Mouse (Mus musculus) neural tube, embryonic 15.5 days (tissue): ENCODE measurements around the gene Azgp1. TPM values are rescaled to one million over a fixed set of nuclear protein-coding genes. Genes with fewer than 3 reads are reported as not detected.
"Not testable (repeated sequence)": the region's sequence is repeated elsewhere in the genome, so short reads cannot be mapped to it uniquely, and the experiment has no call there.

Source experiments
- ATAC-seq: fragments of 200-750 bp; cut with Nextera tagmentation; 2 replicates; pipeline ENCODE4 v1.8.0; 2017; ENCODE audit warnings: mild to moderate bottlenecking, moderate TSS enrichment, moderate library complexity; ENCODE audit not compliant: low FRiP score
- H3K27ac ChIP-seq: fragments of 300-500 bp; sonication (generic); replicated peaks from 2 replicates; pipeline ENCODE4 v1.5.1; 2015; ENCODE audit warnings: mild to moderate bottlenecking, inconsistent platforms
- H3K27me3 ChIP-seq: fragments of 300-500 bp; sonication (generic); replicated peaks from 2 replicates; pipeline ENCODE4 v1.6.1; 2015; ENCODE audit warnings: inconsistent platforms
- H3K36me3 ChIP-seq: fragments of 300-500 bp; sonication (generic); 2 replicates; pipeline ENCODE4 v1.6.1; 2015; ENCODE audit warnings: inconsistent platforms
- H3K4me1 ChIP-seq: fragments of 300-500 bp; sonication (generic); 2 replicates; pipeline ENCODE4 v1.6.1; 2015; ENCODE audit warnings: inconsistent platforms
- H3K4me2 ChIP-seq: fragments of 300-500 bp; sonication (generic); 2 replicates; pipeline ENCODE4 v1.6.1; 2015; ENCODE audit warnings: inconsistent platforms, mild to moderate bottlenecking, moderate library complexity
- H3K4me3 ChIP-seq: fragments of 300-500 bp; sonication (generic); replicated peaks from 2 replicates; pipeline ENCODE4 v1.5.1; 2015; ENCODE audit warnings: mild to moderate bottlenecking, inconsistent platforms
- H3K9ac ChIP-seq: fragments of 300-500 bp; sonication (generic); replicated peaks from 2 replicates; pipeline ENCODE4 v1.6.1; 2015; ENCODE audit warnings: mild to moderate bottlenecking, inconsistent platforms
- H3K9me3 ChIP-seq: fragments of 300-500 bp; sonication (generic); replicated peaks from 2 replicates; pipeline ENCODE4 v1.6.1; 2016; ENCODE audit warnings: inconsistent platforms
- WGBS: fragments of 180-500 bp; shearing (Covaris S2); methylation state at CpG from one replicate; pipeline ENCODE4 v1.1.7; 2015; ENCODE audit warnings: mixed read lengths; 5-methylcytosine and 5-hydroxymethylcytosine counted together
- polyA plus RNA-seq: library from polyadenylated mRNA; unstranded; fragments of >200 nt; fragmentation: Nextera tagmentation; extraction: Ambion mirVana; gene quantifications from 2 replicates; pipeline ENCODE4 v1.2.1, GENCODE M21; 2015

Gene Azgp1
- polyA plus RNA-seq, 1 experiment from 2014 or later: not detected

- H3K9me3 ChIP-seq: no peaks in the 10 kb centered on the region
- H3K9ac ChIP-seq: no peak overlapping the region
- no peak overlapping the region for H3K4me3 ChIP-seq
- H3K4me1 ChIP-seq: no peaks in the 10 kb centered on the region
- no peak overlapping the region for H3K4me2 ChIP-seq
- no peaks in the 10 kb centered on the region for H3K36me3 ChIP-seq
- no peak overlapping the region for H3K27ac ChIP-seq
- ATAC-seq: no peak
- 66% methylated on average over 3 of the region's 3 CpGs for WGBS
- H3K27me3 ChIP-seq: 0 out of 2 replicates have a peak, but pooled peaks cover 2% of the 10 kb centered on the region
Observed at GRCm38 (mm10) chr5:137974724-137975123, 6.6 kb upstream of the Azgp1 start.

GRCm38 (mm10) chr5:137975434-137975833 is 5.9 kb upstream of the Azgp1 start:
- no peak overlapping the region for H3K4me3 ChIP-seq
- no peak overlapping the region for H3K27ac ChIP-seq
- no peaks in the 10 kb centered on the region for H3K9me3 ChIP-seq
- 0 out of 2 replicates have a peak, but pooled peaks cover 2% of the 10 kb centered on the region for H3K27me3 ChIP-seq
- H3K9ac ChIP-seq: no peak overlapping the region
- no peak for ATAC-seq
- H3K4me1 ChIP-seq: no peaks in the 10 kb centered on the region
- no peaks in the 10 kb centered on the region for H3K36me3 ChIP-seq
- no peak overlapping the region for H3K4me2 ChIP-seq
- WGBS: 28% methylated on average over 1 of the region's 1 CpGs

DNA sequence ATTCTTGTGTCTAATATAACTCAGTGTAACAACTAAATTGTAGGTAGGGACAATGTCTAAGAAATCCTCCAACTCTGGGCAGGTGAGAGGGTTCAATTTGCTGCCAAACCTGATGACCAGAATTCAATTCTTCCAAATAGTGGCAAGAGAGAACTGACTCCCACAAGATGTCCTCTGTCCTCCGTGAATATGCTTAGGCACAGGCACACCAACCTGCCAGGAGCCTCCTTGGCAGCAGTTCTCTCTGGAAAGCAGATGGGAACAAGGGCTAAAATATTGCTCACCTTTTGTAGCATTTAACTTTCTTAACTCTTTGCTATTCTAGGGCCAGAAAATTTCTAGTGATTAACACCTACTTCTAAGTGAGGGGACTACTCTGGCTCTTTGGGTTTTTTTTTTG is 4.0 kb upstream of the Azgp1 start:
- Histone ChIP-seq H3K4me3 (no peak overlapping the region), H3K9me3 (no peaks in the 10 kb centered on the region), H3K27me3 (0 out of 2 replicates have a peak, but pooled peaks cover 2% of the 10 kb centered on the region), H3K9ac (no peak overlapping the region), H3K4me2 (no peak overlapping the region), H3K4me1 (no peaks in the 10 kb centered on the region), H3K36me3 (no peaks in the 10 kb centered on the region), H3K27ac (no peak overlapping the region)
- WGBS: 32% methylated on average over 1 of the region's 1 CpGs
- no peak for ATAC-seq

GRCm38 (mm10) chr5:137979081-137979480 is 2.2 kb upstream of the Azgp1 start:
- H3K9ac ChIP-seq: no peak overlapping the region
- H3K4me2 ChIP-seq: no peak overlapping the region
- 81% methylated on average over 2 of the region's 2 CpGs for WGBS
- H3K27ac ChIP-seq: no peak overlapping the region
- no peaks in the 10 kb centered on the region for H3K36me3 ChIP-seq
- no peaks in the 10 kb centered on the region for H3K4me1 ChIP-seq
- H3K9me3 ChIP-seq: no peaks in the 10 kb centered on the region
- H3K4me3 ChIP-seq: no peak overlapping the region
- ATAC-seq: no peak
- 0 out of 2 replicates have a peak, but pooled peaks cover 2% of the 10 kb centered on the region for H3K27me3 ChIP-seq

GRCm38 (mm10) chr5:137986351-137986750 is 5.0 kb downstream of the Azgp1 start:
- H3K4me2 ChIP-seq: no peak overlapping the region
- 91% methylated on average over 1 of the region's 1 CpGs for WGBS

GRCm38 (mm10) chr5:138009437-138009836 is 28.1 kb downstream of the Azgp1 start:
- H3K9me3 ChIP-seq: no peaks in the 10 kb centered on the region
- ATAC-seq: no peak

More at GRCm38 (mm10) chr5:137986351-137986750, 5.0 kb downstream of the Azgp1 start:
- ATAC-seq: no peak
- Histone ChIP-seq H3K9me3 (no peaks in the 10 kb centered on the region), H3K4me3 (no peak overlapping the region), H3K4me1 (no peaks in the 10 kb centered on the region), H3K27ac (no peak overlapping the region), H3K36me3 (no peaks in the 10 kb centered on the region), H3K9ac (no peak overlapping the region), H3K27me3 (no peaks in the 10 kb centered on the region)

DNA sequence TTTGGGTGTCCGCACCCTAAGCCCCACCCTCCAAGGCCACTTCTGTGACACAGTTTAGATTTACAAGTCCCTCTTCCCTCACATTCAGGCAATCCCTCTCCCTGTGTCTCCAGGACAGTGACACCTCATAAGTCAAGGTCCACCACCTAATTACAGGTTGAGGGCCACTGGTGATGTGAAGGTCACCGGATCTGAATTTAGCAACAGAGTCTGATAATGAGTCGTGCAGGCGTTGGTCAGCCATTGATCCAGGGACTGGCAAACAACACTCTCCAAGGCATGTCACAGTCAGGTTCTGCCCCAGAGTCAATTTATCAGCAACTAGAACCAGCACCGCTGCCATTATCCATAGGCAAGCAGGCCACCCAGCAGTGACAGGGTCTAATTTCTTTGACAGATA is 31.1 kb downstream of the Azgp1 start:
- no peak overlapping the region for H3K4me3 ChIP-seq
- H3K9ac ChIP-seq: no peak overlapping the region
- H3K27ac ChIP-seq: no peak overlapping the region
- H3K9me3 ChIP-seq: no peaks in the 10 kb centered on the region
- 96% methylated on average over 5 of the region's 5 CpGs for WGBS
- ATAC-seq: no peak
- H3K27me3 ChIP-seq: no peaks in the 10 kb centered on the region
- no peak overlapping the region for H3K4me2 ChIP-seq
- no peaks in the 10 kb centered on the region for H3K4me1 ChIP-seq
- H3K36me3 ChIP-seq: no peaks in the 10 kb centered on the region

More at GRCm38 (mm10) chr5:138009437-138009836, 28.1 kb downstream of the Azgp1 start:
- no peak overlapping the region for H3K4me3 ChIP-seq
- no peak overlapping the region for H3K4me2 ChIP-seq
- H3K4me1 ChIP-seq: no peaks in the 10 kb centered on the region
- 96% methylated on average over 5 of the region's 5 CpGs for WGBS
- H3K27me3 ChIP-seq: no peaks in the 10 kb centered on the region
- H3K36me3 ChIP-seq: no peaks in the 10 kb centered on the region
- no peak overlapping the region for H3K9ac ChIP-seq
- no peak overlapping the region for H3K27ac ChIP-seq

DNA sequence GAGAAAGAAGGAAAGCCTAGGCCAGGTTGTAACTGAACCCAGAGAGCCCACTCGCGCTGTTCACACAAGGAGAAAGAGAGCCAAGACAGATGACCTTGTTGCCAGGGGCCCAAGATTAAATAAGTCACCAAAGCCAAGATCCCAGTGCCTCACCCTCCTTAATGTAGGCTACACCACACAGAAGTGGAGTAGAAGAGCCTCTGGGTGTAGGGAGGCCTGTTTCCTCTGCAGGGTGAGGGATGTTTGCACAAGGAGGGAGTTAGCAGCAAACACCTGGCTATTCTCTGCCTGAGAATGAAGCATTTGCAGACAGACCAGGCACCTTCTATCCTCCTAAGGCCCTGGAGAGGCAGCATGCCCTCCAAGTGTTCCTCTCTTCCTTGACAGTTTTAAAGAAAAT is 35.2 kb downstream of the Azgp1 start:
- Histone ChIP-seq H3K4me2 (no peak overlapping the region), H3K4me1 (no peaks in the 10 kb centered on the region), H3K27ac (no peak overlapping the region), H3K9ac (no peak overlapping the region), H3K27me3 (no peaks in the 10 kb centered on the region), H3K36me3 (no peaks in the 10 kb centered on the region), H3K4me3 (no peak overlapping the region), H3K9me3 (no peaks in the 10 kb centered on the region)
- WGBS: 95% methylated on average over 2 of the region's 2 CpGs
- ATAC-seq: no peak

DNA sequence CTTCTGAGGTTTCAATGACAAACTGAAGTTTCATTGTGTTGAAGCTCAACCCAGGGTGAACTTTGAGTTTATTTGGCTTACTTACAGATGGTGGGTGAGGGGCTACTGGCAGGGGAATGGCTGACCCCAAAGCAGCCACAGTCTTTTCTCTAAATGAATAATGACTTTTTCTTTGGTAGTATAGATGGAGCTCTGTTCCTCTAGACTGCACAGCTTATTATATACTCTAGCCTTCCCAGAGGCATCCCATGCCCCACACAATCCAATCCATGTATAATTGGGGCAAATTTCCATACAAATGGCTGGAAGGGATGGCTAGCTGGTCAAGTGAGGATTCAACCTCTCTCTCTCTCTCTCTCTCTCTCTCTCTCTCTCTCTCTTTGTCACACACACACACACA is 35.7 kb downstream of the Azgp1 start:
- ATAC-seq: no peak

GRCm38 (mm10) chr5:138019577-138019976 is 38.3 kb downstream of the Azgp1 start:
- H3K9me3 ChIP-seq, H3K4me1 ChIP-seq, H3K36me3 ChIP-seq, H3K4me2 ChIP-seq, H3K4me3 ChIP-seq, ATAC-seq, H3K27ac ChIP-seq, H3K27me3 ChIP-seq, H3K9ac ChIP-seq: not testable (repeated sequence)
- WGBS: 88% methylated on average over 4 of the region's 4 CpGs

More for the DNA sequence above, 35.7 kb downstream of the Azgp1 start:
- no peaks in the 10 kb centered on the region for H3K4me1 ChIP-seq
- no peaks in the 10 kb centered on the region for H3K36me3 ChIP-seq
- H3K4me2 ChIP-seq: no peak overlapping the region
- no peak overlapping the region for H3K9ac ChIP-seq
- H3K27ac ChIP-seq: no peak overlapping the region
- no peaks in the 10 kb centered on the region for H3K27me3 ChIP-seq
- H3K4me3 ChIP-seq: no peak overlapping the region
- H3K9me3 ChIP-seq: no peaks in the 10 kb centered on the region

- not testable (repeated sequence) for H3K4me1 ChIP-seq, H3K9me3 ChIP-seq, H3K9ac ChIP-seq, H3K27ac ChIP-seq, H3K36me3 ChIP-seq, H3K4me3 ChIP-seq, H3K4me2 ChIP-seq, ATAC-seq, H3K27me3 ChIP-seq
- WGBS: 93% methylated on average over 3 of the region's 7 CpGs
Observed at GRCm38 (mm10) chr5:138020961-138021479, 39.7 kb downstream of the Azgp1 start, which contains the start of the genes Smok3a and Smok3b. Gene Smok3a, plus strand, starts transcription at chr5:138021261. Gene Smok3b, plus strand, starts transcription at chr5:138021429.
